Mouse (Mus musculus): ENCODE data around the gene Gtpbp3.

Gene Gtpbp3

GRCm38 (mm10) chr8:71497881-71498501 is 10.1 kb downstream of the Gtpbp3 start:
- no peak for DNase-seq (ENCODE audit: low spot score)

- no peak for DNase-seq (ENCODE audit: low spot score)
Observed at GRCm38 (mm10) chr8:71498816-71499690, 11.2 kb downstream of the Gtpbp3 start.

GRCm38 (mm10) chr8:71504349-71504748 is 16.4 kb downstream of the Gtpbp3 start:
- no peak for DNase-seq (ENCODE audit: low spot score)

- no peak for DNase-seq (ENCODE audit: low spot score)
Observed at GRCm38 (mm10) chr8:71505326-71505725, 17.4 kb downstream of the Gtpbp3 start.

- no peak for DNase-seq (ENCODE audit: low spot score)
Observed at GRCm38 (mm10) chr8:71505979-71506378, 18.1 kb downstream of the Gtpbp3 start.

- DNase-seq (ENCODE audit: low spot score) = peak; percentile 80
Observed at GRCm38 (mm10) chr8:71507589-71508104, 19.7 kb downstream of the Gtpbp3 start.

GRCm38 (mm10) chr8:71509316-71509715 is 21.4 kb downstream of the Gtpbp3 start:
- DNase-seq (ENCODE audit: low spot score) = no peak

- DNase-seq (ENCODE audit: low spot score) = no peak
Observed at GRCm38 (mm10) chr8:71511644-71512043, 23.7 kb downstream of the Gtpbp3 start, which contains the start of gene Plvap. Gene Plvap (minus strand): TSS chr8:71511752.

GRCm38 (mm10) chr8:71513018-71513754 is 25.3 kb downstream of the Gtpbp3 start:
- DNase-seq (ENCODE audit: low spot score) = no peak

GRCm38 (mm10) chr8:71515043-71515442 is 27.1 kb downstream of the Gtpbp3 start:
- DNase-seq (ENCODE audit: low spot score) = no peak

GRCm38 (mm10) chr8:71516786-71517185 is 28.9 kb downstream of the Gtpbp3 start:
- DNase-seq (ENCODE audit: low spot score) = no peak

GRCm38 (mm10) chr8:71519037-71519825 is 31.3 kb downstream of the Gtpbp3 start:
- DNase-seq (ENCODE audit: low spot score) = peak; percentile 55

- DNase-seq (ENCODE audit: low spot score) = peak; percentile 95
Observed at GRCm38 (mm10) chr8:71521634-71522033, 33.7 kb downstream of the Gtpbp3 start.

GRCm38 (mm10) chr8:71525226-71526050 is 37.5 kb downstream of the Gtpbp3 start, which contains the start of gene Ccdc194:
Gene Ccdc194 (minus strand): TSS chr8:71525711.
- DNase-seq (ENCODE audit: low spot score) = no peak

GRCm38 (mm10) chr8:71526272-71526671 is 38.4 kb downstream of the Gtpbp3 start:
- no peak for DNase-seq (ENCODE audit: low spot score)

GRCm38 (mm10) chr8:71527162-71527870 is 39.4 kb downstream of the Gtpbp3 start:
- no peak for DNase-seq (ENCODE audit: low spot score)

- no peak for DNase-seq (ENCODE audit: low spot score)
Observed at GRCm38 (mm10) chr8:71528362-71529073, 40.6 kb downstream of the Gtpbp3 start.

GRCm38 (mm10) chr8:71530735-71531467 is 43.0 kb downstream of the Gtpbp3 start:
- peak; percentile 64 for DNase-seq (ENCODE audit: low spot score)

Measured in layer of hippocampus, adult 11-12 months (tissue).